Mouse (Mus musculus) heart, postnatal 0 days (tissue): ENCODE results near the gene Ywhag.

ENCODE experiments used
- CTCF ChIP-seq: IDR thresholded peaks from 2 replicates; pipeline ENCODE4 v1.5.1; 2016; ENCODE audit warnings: antibody characterized with exemption, control low read depth, low read depth
- EP300 ChIP-seq: IDR thresholded peaks from 2 replicates; pipeline ENCODE4 v1.6.1; 2016; ENCODE audit warnings: antibody characterized with exemption, low read depth

- no peak for TF ChIP-seq CTCF
- TF ChIP-seq EP300 = no peak
These were observed 35.4 kb downstream of the Ywhag start for GRCm38 (mm10) chr5:135898995-135899394.
